Mouse (Mus musculus) kidney, embryonic 14.5 days (tissue): ENCODE results near the gene Kin. TPM values are rescaled to one million over a fixed set of nuclear protein-coding genes. Genes with fewer than 3 reads are reported as not detected.

Source experiments
- ATAC-seq: fragments of 200-750 bp; cut with Nextera tagmentation; 2 replicates; pipeline ENCODE4 v1.8.0; 2017; ENCODE audit warnings: moderate number of reproducible peaks, mild to moderate bottlenecking, moderate TSS enrichment, moderate library complexity; ENCODE audit not compliant: low FRiP score, low TSS enrichment
- H3K27ac ChIP-seq: fragments of 300-500 bp; sonication (generic); 2 replicates; pipeline ENCODE4 v1.5.1; 2014; ENCODE audit warnings: low read depth, mild to moderate bottlenecking, low read length, moderate library complexity, mixed read lengths
- H3K27me3 ChIP-seq: fragments of 300-500 bp; sonication (generic); 2 replicates; pipeline ENCODE4 v1.6.1; 2014; ENCODE audit warnings: mild to moderate bottlenecking, low read length; ENCODE audit not compliant: control insufficient read depth, insufficient read depth
- H3K36me3 ChIP-seq: fragments of 300-500 bp; sonication (generic); 2 replicates; pipeline ENCODE4 v1.6.1; 2014; ENCODE audit warnings: low read length, mixed read lengths; ENCODE audit not compliant: control insufficient read depth, insufficient read depth
- H3K4me1 ChIP-seq: fragments of 300-500 bp; sonication (generic); 2 replicates; pipeline ENCODE4 v1.6.1; 2014; ENCODE audit warnings: low read length, mixed read lengths; ENCODE audit not compliant: control insufficient read depth, insufficient read depth
- H3K4me2 ChIP-seq: fragments of 300-500 bp; sonication (generic); replicated peaks from 2 replicates; pipeline ENCODE4 v1.6.1; 2014; ENCODE audit warnings: low read depth, mild to moderate bottlenecking, low read length
- H3K4me3 ChIP-seq: fragments of 300-500 bp; sonication (generic); 2 replicates; pipeline ENCODE4 v1.5.1; 2014; ENCODE audit warnings: mild to moderate bottlenecking, low read length
- H3K9ac ChIP-seq: fragments of 300-500 bp; sonication (generic); 2 replicates; pipeline ENCODE4 v1.6.1; 2014; ENCODE audit warnings: low read depth, mild to moderate bottlenecking, low read length, moderate library complexity
- H3K9me3 ChIP-seq: fragments of 300-500 bp; sonication (generic); 2 replicates; pipeline ENCODE4 v1.6.1; 2016; ENCODE audit warnings: low read length; ENCODE audit not compliant: control insufficient read depth
- WGBS: fragments of 180-500 bp; shearing (Covaris S2); extraction: QIAGEN DNeasy Blood & Tissue Kit; methylation state at CpG from one replicate; pipeline ENCODE4 v1.1.7; 2014; 5-methylcytosine and 5-hydroxymethylcytosine counted together
- polyA plus RNA-seq: library from polyadenylated mRNA; unstranded; fragments of >200 nt; fragmentation: Nextera tagmentation; extraction: Ambion mirVana; gene quantifications from 2 replicates; pipeline ENCODE4 v1.2.1, GENCODE M21; 2014

Gene Kin
- polyA plus RNA-seq, 1 experiment from 2014 or later: 29.9 TPM

DNA sequence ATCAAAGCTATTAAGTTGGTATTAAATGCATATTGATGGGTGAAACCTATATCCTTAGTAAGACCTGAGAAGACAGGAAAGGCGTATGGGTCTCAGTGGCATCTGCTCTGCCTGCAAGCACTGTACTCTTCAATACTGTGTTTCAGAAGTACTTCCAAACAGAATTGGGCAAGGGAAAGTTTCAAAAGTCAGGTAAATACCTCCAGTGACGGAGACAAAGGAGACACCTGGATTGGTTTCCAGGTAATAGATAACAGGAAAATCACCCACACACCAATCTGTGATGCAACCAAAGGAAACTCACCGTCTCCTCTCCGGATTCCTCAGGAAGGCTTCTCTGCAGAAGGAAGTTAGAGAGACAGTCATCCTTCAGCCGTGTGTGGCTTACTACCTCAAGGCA, 47.1 kb downstream of the Kin start:
- ATAC-seq: no peak
- 90% methylated on average over 5 of the region's 5 CpGs for WGBS
- H3K9ac ChIP-seq: no peak overlapping the region

GRCm38 (mm10) chr2:10128571-10128970, 48.2 kb downstream of the Kin start:
- WGBS: 94% methylated on average over 4 of the region's 4 CpGs
- Histone ChIP-seq H3K27ac (no peak overlapping the region), H3K4me2 (no peak overlapping the region), H3K4me1 (no peaks in the 10 kb centered on the region), H3K27me3 (no peaks in the 10 kb centered on the region), H3K9me3 (no peaks in the 10 kb centered on the region), H3K9ac (no peak overlapping the region), H3K4me3 (no peak overlapping the region), H3K36me3 (no peaks in the 10 kb centered on the region)
- ATAC-seq: no peak

More for the DNA sequence above, 47.1 kb downstream of the Kin start:
- Histone ChIP-seq H3K27ac (no peak overlapping the region), H3K4me3 (no peak overlapping the region), H3K27me3 (no peaks in the 10 kb centered on the region), H3K36me3 (no peaks in the 10 kb centered on the region), H3K4me2 (no peak overlapping the region), H3K9me3 (no peaks in the 10 kb centered on the region), H3K4me1 (no peaks in the 10 kb centered on the region)

DNA sequence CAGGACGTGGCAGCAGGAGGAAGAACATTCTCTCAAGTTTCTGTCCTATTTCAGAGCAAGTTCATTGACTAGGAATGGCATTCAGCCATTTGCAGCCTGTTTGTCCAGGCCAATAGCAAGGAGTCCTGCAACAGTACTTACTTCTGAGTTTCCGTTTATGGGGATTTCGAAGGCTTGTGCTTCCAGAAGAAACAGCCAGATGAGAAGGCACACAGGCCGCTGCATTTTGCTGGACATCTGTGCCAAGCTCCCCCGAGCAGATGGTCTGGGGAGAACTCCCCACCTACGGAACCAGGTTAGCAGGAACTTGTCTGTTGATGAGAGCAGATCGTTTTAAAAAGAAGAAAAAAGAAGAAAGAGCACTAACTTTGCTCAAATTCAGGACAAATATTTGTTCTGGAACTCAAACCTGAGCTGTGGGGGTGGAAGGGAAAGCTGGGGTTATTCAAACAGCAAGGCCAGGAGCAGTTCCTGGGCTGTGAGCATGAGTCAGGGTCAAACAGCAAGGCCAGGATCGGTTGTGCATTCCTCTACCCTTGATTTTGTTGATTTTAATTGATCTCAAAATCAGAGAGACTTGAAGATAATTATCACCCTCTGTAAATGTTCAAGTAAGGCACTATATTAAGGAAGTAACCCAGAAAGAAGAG, 50.1 kb downstream of the Kin start:
- H3K27ac ChIP-seq: no peak overlapping the region

GRCm38 (mm10) chr2:10131296-10131695, 50.9 kb downstream of the Kin start, which contains the start of gene Itih2:
Itih2 (minus strand) TSS chr2:10131396.
- Histone ChIP-seq H3K4me2 (no peak within 1 kb of the TSS), H3K9me3 (no peaks in the 10 kb centered on the region), H3K4me3 (no peak within 1 kb of the TSS), H3K9ac (no peak within 1 kb of the TSS), H3K27me3 (no peaks in the 10 kb centered on the region), H3K4me1 (no peaks in the 10 kb centered on the region), H3K27ac (no peak within 1 kb of the TSS), H3K36me3 (no peaks in the 10 kb centered on the region)
- no peak for ATAC-seq
- WGBS: 95% methylated on average over 4 of the region's 4 CpGs

More for the DNA sequence above, 50.1 kb downstream of the Kin start:
- Histone ChIP-seq H3K36me3 (no peaks in the 10 kb centered on the region), H3K9ac (no peak overlapping the region), H3K27me3 (no peaks in the 10 kb centered on the region), H3K9me3 (no peaks in the 10 kb centered on the region), H3K4me1 (no peaks in the 10 kb centered on the region), H3K4me3 (no peak overlapping the region), H3K4me2 (no peak overlapping the region)
- WGBS: 19% methylated on average over 8 of the region's 8 CpGs
- no peak for ATAC-seq

GRCm38 (mm10) chr2:10132128-10132527, 51.7 kb downstream of the Kin start:
- WGBS: 89% methylated on average over 1 of the region's 1 CpGs
- no peak for ATAC-seq

GRCm38 (mm10) chr2:10133941-10134340, 53.5 kb downstream of the Kin start:
- no peak overlapping the region for H3K9ac ChIP-seq
- no peaks in the 10 kb centered on the region for H3K4me1 ChIP-seq
- H3K27me3 ChIP-seq: no peaks in the 10 kb centered on the region
- no peaks in the 10 kb centered on the region for H3K9me3 ChIP-seq
- no peak overlapping the region for H3K27ac ChIP-seq
- no peaks in the 10 kb centered on the region for H3K36me3 ChIP-seq
- no peak overlapping the region for H3K4me3 ChIP-seq
- WGBS: 47% methylated on average over 6 of the region's 6 CpGs
- no peak overlapping the region for H3K4me2 ChIP-seq
- ATAC-seq: no peak

More at GRCm38 (mm10) chr2:10132128-10132527, 51.7 kb downstream of the Kin start:
- Histone ChIP-seq H3K27ac (no peak overlapping the region), H3K4me2 (no peak overlapping the region), H3K27me3 (no peaks in the 10 kb centered on the region), H3K4me1 (no peaks in the 10 kb centered on the region), H3K4me3 (no peak overlapping the region), H3K36me3 (no peaks in the 10 kb centered on the region), H3K9me3 (no peaks in the 10 kb centered on the region), H3K9ac (no peak overlapping the region)

GRCm38 (mm10) chr2:10137320-10137719, 56.9 kb downstream of the Kin start:
- H3K9ac ChIP-seq: no peak overlapping the region
- WGBS: 87% methylated on average over 2 of the region's 2 CpGs

DNA sequence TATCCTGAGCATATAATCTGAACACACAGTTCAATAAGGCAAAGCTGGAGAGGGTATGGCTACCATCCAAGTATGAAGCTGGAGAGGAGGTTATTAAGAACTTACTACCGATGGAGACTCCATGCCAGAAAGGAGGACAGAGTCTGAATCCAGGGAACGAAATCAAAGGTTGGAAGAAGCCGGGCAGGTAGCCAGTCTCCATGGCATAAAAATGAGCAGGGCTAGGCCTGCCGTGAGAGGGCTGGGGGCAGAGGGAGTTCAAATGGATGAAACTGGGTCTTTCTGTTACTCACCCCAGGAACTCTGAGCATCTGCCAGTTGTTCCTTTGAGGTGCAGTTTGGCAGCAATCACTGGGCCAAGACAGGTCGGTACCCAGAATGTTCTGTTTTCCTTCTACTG, 60.1 kb downstream of the Kin start:
- no peak for ATAC-seq
- Histone ChIP-seq H3K4me1 (no peaks in the 10 kb centered on the region), H3K36me3 (no peaks in the 10 kb centered on the region), H3K4me2 (no peak overlapping the region), H3K27me3 (no peaks in the 10 kb centered on the region), H3K9me3 (no peaks in the 10 kb centered on the region), H3K4me3 (no peak overlapping the region), H3K9ac (no peak overlapping the region), H3K27ac (no peak overlapping the region)
- WGBS: 82% methylated on average over 5 of the region's 5 CpGs

More at GRCm38 (mm10) chr2:10137320-10137719, 56.9 kb downstream of the Kin start:
- H3K36me3 ChIP-seq: no peaks in the 10 kb centered on the region
- no peak for ATAC-seq
- H3K4me1 ChIP-seq: no peaks in the 10 kb centered on the region
- H3K9me3 ChIP-seq: no peaks in the 10 kb centered on the region
- H3K27me3 ChIP-seq: no peaks in the 10 kb centered on the region
- H3K4me2 ChIP-seq: no peak overlapping the region
- no peak overlapping the region for H3K27ac ChIP-seq
- H3K4me3 ChIP-seq: no peak overlapping the region
